Mouse (Mus musculus) left cerebral cortex, adult 11 months (tissue): ENCODE data around the gene H2-T24.
"Not testable (repeated sequence)": the region's sequence is repeated elsewhere in the genome, so short reads cannot be mapped to it uniquely, and the experiment has no call there.

Experiments used
- DNase-seq: peaks from one replicate; pipeline ENCODE4 v3.0.0; 2022; ENCODE audit warnings: low spot score

H2-T24 gene

DNA sequence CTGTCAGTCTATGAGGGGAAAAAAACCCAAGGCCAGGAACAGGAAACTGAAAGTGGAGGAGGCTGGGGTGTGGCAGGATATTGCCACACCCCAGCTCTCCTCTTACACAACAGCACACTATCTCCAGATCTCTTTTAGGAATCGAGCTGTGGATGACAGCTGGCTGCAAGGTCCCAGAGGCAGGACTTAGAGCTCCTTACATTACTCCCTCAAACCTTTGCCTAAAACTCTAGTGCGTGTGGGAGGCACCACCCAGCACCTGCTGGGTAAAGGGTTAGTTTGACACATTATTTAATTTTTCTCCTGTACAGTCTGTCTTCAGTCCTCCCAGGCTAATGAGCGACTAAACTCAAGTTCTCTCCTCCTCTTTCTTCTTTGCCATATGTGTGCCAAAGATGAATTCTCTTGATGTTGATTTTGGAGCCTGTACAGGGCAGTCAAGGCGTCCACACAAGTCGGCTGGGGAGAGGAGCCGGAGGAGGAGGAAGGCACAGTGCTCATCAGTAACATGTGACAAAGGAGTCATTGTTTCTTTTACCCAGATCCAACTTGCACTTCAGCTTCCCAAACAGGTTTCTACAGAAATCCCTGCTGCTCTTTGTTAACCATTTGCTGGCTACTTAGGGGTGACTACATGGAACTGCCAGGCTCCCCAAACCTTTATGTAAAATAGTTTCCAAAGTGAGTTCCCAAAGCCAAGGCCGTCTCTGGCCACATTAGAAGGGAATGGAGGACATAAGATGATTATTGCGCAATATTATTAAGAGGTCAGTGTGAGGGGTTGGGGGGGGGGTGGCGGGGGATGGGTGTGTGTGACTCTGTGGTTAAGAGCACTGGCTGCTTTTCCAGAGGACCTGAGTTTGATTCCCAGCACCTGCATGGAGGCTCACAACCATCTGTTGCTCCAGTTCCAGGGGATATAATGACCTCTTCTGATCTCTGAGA, 3.6 kb upstream of the H2-T24 start:
- DNase-seq: no peak

DNA sequence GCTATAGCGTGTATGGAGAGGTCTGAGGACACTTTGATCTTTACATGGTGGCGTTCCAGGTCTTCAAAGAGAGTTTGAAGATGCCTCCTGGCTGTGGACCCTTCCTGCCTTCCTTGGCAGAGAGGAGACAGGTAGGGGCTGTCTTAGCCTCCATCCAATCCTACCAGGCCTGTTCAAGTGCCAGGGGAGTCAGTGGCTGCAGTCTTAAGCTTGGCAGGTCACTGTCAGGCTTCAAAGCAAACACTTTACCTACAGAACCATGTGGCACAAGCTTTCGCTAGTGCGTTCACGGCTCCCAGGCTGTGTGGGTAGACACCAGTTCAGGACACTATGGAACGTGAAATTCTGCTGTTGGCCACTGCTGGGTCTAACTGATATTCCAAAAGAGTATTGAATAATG, 2.6 kb upstream of the H2-T24 start:
- DNase-seq: no peak

DNA sequence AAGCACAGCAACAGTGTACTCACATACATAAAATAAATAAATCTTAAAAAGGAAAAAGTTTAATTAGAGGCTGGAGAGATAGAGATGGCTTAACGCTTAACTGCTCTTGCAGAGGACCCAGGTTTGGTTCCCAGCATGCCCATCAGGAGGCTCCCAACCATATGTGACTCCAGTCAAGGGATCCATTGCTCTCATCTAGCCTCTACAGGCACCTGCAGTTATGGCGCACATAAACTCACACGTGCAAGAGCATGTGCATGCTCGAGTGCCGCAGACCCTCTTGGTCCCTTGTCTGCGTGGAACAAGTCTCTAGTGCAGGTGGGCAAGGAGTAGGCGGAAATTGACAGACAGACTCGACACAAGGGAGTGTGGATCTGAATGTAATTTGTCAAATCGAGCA, 1.7 kb upstream of the H2-T24 start:
- no peak for DNase-seq

DNA sequence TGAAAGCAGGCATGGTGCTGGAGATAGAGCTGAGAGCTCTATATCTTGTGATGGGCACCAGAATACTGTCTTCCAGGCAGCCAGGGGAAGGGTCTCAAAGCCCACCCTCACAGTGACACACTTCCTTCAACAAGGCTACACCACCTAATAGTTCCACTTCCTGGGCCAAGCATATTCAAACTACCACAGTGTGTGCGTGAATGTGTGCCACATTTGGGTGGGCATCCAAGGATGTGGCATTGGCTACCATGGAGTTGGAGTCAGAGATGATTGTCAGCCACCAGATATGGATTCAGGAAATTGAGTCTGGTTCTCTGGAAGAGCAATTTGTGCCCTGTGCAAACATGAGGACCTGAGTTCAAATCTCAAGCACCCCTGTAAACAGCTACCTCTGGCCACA, 949 bp upstream of the H2-T24 start:
- DNase-seq: no peak

DNA sequence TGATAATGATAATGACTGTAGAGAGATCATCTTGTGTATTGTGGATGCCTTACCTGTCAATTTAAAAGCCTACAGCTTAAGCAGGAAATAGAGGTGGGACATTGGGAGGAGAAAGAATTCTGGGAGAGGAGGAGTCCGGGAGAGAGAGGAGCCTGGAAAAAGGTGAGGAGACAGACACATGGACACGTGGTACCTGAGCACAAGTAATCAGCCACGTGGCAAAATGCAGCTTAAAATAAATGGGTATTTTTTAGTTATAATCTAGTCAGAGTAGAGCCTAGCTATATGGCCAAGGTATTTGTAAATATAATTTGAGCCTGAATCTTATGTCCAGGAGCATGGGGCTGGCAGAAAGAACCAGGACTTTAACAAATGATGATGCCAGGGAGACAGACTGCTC, 841 bp downstream of the H2-T24 start:
- DNase-seq: no peak

DNA sequence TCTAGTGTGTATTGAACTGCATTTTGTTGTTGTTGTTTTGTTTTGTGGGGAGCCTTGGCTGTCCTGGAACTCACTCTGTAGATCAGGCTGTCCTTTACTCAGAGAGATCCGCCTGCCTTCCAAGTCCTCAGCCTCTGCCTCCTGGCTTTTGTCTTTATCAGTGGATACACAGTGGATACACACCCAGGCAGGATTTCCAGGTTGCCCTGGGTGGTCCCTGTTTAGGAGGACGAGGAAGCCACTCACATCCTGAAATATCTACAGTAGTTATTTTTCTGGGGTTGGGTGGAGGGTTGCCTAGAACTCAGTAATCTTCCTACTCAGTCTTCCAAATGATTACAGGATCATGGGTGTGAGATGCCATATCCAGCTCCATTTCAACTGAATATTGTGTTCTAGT, 1.4 kb downstream of the H2-T24 start:
- no peak for DNase-seq

DNA sequence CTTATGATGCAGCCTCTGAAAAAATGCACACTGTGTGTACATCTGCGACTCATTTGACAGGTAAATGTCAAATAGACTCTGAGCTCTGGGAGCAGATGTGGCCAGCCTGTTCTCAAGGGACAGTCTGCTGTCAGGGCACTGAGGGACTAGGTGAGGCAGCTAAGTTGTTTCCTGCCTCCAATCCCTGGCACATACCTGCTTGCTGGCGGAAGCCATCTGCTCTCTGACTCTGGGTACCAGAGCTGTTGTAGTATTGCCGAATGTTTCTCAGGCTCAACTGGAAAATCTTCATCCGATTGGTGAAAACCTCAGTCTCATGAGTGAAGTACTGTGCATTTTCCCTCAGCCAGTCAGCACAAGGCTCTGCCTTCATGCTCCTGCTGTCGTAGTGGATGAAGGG, 3.3 kb downstream of the H2-T24 start:
- no peak for DNase-seq

DNA sequence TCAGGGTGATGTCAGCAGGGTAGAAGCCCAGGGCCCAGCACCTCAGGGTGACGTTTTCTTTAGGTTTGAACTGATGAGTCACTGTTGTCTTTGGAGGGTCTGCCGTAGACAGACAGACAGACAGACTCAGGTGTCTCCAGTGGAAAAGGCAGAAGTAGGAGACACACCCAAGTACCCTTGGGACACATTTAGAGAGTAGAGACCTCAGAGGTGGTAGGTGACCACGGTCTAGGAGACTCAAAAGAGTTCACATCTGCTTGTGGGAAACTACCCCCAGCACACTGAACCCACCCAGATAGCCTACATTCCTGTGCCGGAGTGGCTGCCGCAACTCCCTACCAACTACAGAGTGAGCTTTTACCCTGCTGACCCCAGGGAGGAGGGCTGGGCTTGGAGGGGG, 5.4 kb downstream of the H2-T24 start:
- no peak for DNase-seq

DNA sequence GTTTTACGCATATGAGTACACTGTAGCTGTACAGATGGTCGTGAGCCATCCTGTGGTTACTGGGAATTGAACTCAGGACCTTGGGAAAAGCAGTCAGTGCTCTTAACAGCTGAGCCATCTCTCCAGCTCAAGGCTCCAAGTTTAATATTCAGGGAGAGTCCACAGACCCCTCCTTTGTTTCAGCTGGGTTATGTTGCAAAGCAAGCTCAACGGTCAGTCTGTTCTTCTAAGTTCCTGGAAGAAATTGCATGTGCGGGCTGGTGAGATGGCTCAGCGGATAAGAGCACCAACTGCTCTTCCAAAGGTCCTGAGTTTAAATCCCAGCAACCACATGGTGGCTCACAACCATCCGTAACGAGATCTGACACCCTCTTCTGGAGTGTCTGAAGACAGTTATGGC, 16.0 kb downstream of the H2-T24 start:
- DNase-seq: not testable (repeated sequence)

DNA sequence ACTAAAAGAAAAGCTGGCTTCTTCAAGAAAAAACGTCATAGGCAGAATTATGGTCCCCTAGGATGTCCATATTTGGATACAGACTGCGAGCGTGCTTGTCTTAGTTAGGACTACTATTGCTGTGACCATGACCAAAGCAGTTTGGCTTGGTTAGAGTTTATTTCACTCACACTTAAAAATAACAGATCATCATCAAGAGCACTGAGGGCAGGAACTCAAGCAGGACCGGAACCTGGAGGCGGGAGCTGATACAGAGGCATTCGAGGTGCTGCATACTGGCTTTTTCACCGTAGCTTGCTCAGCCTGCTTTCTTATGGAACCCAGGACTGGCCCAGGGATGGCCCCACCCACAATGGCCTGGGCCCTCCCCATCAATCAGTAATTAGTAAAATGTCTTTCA, 17.0 kb downstream of the H2-T24 start:
- DNase-seq: no peak

DNA sequence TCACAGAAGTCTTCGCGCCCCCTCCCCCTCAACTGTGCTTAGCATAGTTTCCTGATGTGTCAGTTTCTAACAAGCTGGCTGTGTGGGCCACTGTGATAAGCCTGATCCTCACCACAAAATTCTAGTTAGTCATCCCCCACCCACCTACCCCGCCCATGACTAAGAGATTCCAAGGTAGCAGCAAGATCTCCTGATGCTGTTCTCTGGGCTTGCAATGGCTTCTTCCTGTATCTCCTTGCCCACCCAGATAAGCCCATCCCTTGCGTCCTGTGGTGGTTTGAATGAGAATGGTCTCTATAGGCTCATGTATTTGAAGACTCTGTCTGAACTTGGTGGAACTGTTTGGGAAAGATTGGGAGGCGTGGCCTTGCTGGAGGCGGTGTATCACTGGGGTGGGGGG, 18.4 kb downstream of the H2-T24 start:
- DNase-seq: no peak

DNA sequence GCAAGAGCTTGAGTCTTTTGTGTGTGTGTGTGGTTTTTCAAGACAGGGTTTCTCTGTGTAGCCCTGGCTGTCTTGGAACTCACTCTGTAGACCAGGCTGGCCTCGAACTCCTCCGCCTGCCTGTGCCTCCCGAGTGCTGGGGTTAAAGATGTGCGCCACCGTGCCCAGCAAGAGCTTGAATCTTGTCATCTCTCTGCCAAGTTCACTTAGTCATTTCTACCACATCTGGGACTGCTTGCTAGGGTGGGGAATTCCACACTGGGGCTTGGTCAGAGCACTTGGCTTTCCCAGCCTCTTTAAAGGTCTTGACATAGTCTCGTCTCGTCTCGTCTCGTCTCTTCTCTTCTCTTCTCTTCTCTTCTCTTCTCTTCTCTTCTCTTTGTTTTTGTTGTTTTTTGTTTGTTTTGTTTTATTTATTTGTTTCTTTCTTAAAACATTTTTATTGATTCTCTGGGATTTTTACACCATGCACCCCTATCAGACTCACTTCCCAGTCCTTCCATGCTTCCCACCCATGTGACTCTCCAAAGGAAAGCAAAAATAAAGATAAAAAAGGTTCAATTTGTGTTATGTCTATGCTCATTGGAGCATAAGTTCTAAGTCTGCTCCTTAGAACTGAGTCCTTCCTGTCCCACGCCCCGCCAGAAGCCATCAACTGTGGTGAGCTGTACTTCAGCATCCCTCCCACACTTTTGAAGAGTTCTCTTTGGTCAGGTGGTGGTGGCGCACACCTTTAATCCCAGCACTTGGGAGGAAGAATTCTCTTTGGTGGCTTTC, 19.1 kb downstream of the H2-T24 start:
- DNase-seq: no peak

DNA sequence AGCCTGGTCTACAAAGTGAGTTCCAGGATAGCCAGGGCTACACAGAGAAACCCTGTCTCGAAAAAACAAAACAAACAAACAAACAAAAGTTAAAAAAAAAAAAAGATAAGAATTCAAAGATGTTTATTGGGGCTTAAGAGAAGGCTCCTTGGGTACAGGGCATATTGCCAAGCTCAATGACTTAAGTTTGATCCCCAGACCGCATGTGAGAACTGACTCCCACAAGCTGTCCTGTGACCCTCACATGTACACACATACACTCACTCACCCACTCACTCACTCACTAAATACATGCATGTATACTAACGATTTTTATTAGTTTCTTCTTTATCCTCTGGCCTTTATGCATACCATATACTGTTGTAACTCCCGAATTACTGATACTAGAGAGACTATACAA, 20.0 kb downstream of the H2-T24 start:
- no peak for DNase-seq

DNA sequence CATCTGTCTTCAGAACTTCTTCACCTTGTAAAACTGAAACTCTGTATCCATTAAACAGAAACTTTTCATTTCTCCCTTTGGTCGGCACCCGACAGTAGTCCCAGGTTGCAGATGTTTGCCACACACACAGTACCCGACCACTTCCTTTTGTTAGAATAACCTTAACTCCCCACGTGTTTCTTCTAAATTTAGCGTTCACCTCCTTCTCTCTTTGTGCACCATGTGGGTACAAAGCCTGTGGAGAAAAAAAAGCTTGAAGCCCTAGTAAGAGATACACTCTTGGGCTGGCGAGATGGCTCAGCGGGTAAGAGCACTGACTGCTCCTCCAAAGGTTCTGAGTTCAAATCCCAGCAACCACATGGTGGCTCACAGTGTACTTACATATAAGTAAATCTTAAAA, 21.0 kb downstream of the H2-T24 start:
- DNase-seq: no peak

DNA sequence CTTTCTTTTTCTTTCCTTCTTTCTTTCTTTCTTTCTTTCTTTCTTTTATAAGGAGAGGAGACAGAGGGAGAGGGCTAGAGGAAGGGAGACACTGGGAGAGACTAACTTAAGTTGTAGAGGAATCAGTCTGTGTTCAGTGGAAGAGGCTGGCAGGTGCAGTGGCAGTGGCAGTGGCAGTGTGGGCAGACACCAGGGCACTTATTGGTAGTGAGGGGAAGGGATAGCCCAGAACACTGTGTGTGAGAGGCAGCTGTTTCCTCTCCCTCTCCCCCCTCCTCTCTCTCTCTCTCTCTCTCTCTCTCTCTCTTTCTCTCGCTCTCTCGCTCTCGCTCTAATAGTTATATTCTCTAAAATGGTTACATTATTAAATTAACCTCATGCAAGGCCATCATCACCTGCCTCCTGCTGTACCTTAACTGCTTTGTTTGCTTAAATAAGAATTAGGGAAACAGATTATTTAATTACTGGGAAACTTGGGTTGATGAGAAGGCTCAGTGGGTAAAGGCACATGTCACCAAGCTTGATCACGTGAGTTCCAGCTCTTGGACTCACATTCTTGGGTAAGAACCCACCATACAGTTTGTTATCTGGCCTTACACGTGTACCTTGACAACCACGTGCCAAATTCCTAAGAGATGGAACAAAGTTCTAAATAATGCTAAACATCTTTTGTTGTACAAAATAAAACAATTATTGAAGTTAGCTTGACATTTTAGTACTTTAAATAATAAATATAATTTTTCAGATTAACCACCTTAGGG, 21.6 kb downstream of the H2-T24 start:
- DNase-seq: no peak

DNA sequence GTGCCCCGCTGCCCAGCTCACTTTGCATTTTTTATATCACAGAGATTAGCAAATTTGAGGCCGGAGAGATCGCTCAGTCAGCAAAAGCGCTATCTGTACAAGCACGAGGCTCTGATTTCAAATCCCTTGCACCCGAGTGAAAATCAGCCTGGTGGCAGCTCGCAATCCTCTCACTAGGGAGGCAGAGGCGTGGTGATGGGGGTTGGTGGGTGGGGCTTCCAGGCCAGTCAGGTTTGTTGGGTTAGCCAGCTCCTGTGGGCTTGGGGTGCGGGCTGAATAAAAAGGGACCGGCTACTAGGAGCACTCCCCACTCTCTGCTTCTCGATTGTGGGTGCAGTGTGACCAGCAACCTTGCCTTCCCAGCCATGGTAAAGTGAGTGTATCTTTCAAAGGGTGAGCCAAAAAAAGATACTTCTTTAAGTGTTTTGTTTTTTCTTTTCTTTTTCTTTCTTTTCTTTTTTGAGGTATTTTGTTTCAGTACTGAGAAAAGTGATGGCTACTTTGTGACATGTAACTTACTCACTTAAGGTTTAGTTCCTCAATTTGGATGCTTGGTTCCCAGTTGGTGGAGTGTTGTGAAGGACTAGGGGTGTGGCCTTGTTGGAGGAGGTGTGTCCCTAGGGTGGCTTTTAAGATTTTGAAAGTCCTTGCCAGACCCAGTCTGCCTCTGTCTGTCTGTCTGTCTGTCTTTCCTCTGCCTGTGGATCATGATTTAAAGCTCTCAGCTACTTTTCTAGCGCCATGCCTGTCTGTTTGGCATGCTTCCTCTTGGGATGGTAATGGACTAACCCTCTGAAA, 22.4 kb downstream of the H2-T24 start:
- no peak for DNase-seq

DNA sequence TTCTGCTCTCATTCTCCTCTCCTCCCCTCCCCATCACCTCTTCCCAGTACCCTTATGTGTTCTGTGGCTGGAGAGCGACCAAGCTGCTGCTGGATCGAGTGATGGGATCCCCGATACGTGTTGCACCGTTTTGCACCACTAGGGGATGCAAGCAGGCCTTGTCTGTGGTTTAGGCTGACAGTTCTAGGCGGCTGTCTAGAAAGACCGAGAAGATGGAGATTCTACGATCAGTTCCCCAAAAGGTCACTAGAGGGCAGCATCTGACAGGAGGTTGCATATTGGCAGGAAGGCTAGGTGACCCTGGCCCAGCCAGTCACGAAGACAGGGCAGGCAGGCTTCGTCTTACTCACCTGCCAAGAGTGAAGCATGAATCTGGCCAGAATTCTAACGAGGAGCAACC, 23.4 kb downstream of the H2-T24 start:
- DNase-seq: peak; percentile 90

DNA sequence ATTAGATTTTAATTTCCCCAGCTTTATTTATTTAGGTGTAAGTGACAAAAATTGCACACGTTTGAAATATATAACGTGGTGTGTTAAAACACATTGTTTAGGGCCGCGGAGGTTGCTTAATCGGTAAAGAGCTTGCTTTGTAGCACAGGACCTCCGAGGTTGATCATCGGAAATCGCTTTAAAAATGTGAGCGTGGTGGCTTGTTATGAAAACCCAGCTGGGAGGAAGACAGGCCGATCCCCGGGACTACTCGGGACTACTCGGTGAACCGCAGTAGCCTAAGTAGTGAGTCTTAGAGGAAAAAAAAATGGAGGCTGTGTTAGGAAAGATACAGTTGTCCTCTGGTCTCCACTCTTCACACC, 25.5 kb downstream of the H2-T24 start:
- DNase-seq: no peak

DNA sequence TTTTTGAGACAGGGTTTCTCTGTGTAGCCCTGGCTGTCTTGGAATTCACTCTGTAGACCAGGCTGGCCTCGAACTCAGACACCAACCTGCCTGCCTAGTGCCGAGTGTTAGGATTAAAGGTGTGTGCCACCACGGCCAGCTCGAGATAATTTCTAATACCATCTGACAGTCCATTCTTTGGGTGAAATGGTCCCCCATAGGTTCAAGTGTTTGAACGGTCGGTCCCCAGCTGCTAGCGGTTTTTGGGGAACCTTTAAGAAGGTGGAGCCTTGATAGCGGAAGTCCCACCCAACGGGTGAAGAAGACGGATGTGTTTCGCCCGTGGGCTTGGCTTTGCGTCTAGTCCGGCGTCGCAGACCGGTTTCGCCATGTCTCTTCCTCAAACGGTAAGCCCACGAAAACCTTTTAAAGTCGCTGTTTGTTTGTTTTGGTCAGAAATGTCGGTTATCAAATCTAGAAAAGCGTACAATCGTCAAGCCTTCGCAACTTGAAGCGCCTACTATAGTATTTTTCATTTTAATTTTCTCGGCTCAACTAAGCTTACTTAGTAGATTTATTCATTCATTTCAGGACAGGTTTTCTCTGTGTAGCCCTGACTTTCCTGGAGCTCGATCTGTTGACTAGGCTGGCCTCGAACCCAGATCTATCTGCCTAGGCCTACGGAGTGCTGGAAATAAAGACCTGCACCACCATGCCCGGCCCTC, 26.0 kb downstream of the H2-T24 start:
- DNase-seq: peak; percentile 65

DNA sequence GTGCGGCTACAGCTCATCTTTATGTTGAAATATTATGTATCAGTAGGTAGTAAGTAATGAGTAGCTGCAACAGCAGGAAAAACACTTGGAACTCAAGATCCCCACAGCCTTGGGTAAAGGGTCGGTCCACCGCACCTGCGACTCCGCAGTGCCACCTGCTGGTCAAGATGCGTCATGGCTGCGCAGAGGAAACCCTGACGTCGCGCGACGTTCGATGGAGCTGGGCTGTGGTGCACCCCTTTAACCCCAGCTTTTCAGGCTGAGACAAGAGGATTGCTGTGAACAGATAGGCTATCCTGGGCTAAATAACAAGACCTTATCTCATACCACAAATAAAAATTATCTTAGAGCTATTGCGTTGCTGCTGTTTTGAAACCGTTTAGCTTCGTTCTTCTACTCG, 26.7 kb downstream of the H2-T24 start:
- DNase-seq: peak; percentile 61

DNA sequence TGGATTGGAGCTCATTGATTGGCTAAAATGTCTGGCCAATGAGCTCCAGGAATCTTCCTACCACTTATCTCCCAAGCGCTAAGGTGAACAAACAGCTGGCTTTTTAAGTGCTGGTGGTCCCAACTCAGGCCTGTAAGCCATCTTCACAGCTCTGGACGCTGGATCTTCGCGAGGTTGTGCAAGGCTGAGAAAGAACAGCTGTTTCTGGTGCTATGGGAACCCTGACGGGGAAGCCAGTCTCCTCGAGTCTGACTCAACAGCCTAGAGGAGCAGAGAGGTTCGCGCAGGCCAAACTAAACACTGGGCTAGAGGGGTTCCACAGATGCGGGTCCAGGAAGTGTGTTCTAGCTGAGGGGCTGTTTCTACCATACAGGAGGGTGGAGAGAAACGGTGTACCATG, 28.6 kb downstream of the H2-T24 start:
- DNase-seq: no peak
